Mouse (Mus musculus): ENCODE measurements at regions not wholly inside any gene's neighbourhood (a gene's known extent, or its start where the extent isn't known, plus 50 kb on each side); places are given as distances from the start of the nearest gene placed in this dataset.
A peak's percentile ranks its signal among the peaks of the same experiment; 100 is the strongest.

DNA sequence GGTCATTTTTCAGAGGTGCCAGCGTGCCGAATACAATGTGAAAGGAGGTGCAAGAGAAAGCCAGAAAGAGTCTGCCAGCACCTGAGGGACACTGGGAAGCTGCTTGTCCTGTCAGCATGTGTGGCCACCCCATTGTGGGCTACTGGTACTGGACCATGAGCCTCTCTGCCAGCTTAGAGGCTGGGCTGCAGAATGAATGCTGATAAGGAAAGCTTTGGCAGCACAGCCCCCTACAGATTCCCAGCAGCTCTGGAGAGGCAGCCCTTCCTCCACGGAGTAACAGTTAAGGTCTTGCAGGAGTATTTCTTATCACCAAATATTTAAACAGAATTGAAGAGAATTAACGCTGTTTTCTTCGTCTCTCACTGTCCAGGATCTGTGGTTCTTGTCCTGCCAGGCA lies 199.5 kb downstream of the Gadd45g start:
- DNase-seq (ENCODE audit: low read depth, low spot score) = no peak

DNA sequence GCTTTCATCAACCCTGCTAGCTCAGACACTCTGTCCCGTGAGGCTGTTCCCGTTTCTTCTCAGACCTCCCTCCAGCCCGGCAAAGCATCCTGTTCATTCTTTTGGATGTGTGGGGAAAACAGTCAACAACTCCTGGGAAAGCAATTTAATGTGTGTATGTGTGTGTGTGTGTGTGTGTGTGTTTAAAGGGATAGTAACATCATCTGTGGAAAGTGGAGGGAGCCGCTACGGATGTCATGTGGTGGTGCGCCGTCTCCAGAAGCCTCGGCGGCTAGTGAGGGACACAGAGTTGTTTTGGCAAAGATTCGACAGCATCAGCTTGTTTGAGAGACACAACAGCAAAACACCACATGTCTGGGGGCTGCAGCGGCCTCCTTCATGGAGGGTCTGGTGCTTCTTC lies 200.2 kb downstream of the Gadd45g start:
- DNase-seq (ENCODE audit: low read depth, low spot score) = no peak

DNA sequence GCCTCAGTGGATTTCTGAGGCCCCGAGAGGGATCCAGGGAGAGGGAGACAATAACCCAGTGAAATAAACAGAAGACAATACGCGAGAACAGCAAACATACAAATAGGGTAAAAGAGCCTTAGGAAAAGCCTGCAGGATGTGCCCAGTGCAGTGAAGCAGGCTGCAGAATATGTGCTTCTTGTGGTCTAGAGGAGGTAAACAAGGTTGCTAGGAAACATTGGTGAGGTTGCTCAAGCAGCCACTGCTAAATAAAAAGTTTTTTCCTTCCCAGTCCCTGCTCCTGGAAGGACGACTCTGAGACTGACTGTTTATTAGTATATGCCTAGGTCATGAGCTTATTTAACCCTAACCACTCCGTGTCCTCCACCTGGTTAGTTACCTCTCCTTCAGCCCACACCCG lies 201.5 kb downstream of the Gadd45g start:
- no peak for DNase-seq (ENCODE audit: low read depth, low spot score)

DNA sequence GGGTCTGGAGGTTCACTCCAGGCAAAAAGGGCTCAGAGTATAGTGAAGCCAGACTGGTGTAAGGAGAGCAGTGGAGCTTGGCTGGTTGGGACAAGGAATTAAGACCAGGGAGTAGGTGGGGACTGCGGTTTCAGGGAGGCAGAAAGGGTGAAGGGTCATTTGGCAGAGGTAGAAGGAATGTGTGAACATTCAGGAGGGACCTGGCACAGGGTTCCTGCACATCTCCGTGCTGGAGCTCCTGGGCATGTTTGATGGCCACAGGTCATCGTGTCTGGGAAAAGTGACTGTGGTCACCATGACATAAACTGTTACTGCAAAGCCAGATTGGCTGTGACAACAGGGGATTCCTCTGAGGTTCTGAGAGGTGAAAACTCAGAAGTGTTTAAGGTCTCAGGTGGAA lies 202.3 kb downstream of the Gadd45g start:
- no peak for DNase-seq (ENCODE audit: low read depth, low spot score)

DNA sequence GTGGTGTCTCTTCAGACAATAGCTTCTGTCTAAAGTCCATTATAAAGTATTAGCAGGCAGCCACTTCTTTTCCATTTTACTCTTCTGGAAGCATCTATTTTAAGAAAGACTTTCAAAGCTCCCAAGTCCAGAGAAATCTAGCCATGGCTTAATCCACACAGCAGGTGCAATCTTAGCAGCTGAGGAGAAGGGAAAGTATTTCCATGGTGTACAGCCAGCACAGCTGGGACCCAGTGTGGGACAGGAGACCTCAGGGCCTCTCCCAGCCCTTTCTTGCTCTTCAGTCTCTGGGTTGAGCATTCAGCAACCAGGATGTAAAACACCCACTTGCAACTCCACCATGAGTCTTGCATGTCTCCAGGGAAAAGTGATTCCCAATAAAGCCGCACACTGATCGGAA lies 202.8 kb downstream of the Gadd45g start:
- no peak for DNase-seq (ENCODE audit: low read depth, low spot score)

DNA sequence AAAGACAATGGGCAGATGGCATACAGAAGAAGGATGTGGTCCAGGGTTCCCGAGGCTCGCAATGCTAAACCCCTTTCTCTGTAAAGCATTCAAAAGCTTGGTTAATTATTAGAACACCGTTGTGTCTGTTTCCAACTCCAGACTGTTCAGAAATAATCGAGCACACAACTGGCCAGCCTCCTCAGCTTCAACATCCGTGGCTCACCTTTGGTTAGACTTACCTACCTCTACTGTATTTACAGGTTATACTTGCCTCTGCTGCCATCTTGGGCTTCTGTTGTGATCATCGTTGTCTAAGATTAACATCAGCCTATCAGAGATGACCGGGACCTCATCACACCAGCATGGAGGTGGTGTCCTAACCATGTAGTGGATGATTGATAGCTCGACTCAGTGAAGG lies 209.3 kb downstream of the Gadd45g start:
- no peak for DNase-seq (ENCODE audit: low read depth, low spot score)

DNA sequence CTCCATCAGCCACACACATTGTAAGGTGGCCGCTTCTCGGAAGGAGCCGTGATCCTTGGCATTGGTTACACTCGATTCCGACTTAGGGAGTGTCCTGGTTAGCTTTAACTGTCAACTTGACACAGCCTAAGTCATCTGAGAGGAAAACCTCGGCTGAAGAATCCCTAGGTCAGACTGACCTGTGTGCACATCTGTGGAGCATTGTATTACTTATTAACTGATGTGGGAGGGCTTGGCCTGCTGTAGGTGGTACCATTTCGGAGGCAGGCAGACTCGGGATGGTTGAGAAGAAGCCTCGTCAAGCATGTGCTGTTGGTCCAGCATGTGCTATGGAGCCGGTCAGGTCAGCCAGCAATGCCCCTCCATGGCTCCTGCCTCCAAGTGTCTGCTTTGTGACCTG lies 211.0 kb downstream of the Gadd45g start:
- no peak for DNase-seq (ENCODE audit: low read depth, low spot score)

DNA sequence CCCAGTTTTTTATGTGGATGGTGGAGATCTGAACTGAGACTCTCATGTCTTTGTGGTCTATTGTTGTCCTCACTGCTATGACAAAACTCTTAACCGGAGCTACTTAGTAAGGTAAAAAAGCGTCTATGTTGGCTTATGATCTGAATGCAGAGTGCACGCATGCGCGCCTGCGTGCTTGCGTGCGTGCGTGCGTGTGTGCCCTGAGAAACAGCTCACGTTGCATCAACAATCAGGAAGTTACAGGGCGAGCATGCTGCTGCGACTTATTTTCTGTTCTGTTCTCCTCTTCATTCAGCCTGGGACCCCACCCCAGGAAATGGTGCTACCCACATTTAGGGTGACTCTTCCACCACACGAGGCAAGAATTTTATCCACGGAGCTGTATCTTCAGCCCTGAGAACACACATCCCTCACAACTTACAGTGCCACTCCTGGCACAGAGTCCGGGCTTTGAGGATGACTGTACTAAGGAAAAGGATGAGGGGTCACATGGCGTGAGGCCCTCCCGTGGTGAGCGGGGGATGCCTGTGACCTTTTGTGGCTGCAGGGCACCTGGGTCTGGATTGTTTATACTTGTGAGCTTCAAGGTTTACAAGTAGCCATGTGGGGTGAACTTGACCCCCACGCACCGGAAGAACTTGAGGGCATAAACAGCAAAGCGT lies 213.4 kb downstream of the Gadd45g start:
- no peak for DNase-seq (ENCODE audit: low read depth, low spot score)

DNA sequence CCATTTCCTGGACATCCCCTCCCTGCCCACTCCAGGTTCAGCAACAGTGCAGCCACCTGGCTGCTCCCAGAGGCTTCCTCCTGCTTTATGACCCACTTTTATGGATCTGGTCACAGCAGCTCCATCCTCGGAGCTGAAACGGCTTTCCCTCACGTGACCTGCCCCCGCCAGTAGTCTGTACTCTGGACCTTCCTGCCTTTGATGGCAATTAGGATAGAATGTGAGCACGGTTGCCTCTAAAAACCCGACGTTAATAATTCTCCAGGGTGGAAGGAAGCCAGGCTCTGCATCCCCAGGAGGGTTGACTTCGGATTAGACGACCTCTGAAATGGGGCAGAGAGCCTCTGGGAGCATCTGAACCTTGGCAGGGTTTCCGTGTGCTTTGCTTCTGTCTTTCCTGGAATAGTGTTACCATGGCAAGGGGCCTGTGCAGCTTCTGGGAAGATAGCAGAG lies 214.0 kb downstream of the Gadd45g start:
- DNase-seq (ENCODE audit: low read depth, low spot score) = peak; percentile 52

DNA sequence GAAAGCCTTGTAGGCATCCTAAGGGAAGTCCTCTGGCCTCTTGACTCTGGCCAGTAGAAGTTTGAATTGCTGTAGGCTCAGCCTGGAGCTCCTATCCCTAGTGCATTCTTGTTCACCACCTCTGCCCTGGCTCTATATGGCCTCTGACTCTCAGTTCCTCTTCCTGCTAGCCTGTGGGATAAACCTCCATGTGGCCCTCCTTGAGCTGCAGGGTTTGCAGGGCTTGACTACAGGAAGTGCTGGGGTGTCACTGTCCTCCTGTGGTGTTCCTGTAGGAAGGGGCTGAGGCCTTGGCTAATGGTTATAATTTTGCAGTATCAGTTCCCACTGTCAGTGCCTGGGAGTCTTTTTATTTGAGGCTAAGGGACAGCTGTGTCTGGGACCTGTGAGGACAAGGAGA lies 215.0 kb downstream of the Gadd45g start:
- DNase-seq (ENCODE audit: low read depth, low spot score) = no peak

DNA sequence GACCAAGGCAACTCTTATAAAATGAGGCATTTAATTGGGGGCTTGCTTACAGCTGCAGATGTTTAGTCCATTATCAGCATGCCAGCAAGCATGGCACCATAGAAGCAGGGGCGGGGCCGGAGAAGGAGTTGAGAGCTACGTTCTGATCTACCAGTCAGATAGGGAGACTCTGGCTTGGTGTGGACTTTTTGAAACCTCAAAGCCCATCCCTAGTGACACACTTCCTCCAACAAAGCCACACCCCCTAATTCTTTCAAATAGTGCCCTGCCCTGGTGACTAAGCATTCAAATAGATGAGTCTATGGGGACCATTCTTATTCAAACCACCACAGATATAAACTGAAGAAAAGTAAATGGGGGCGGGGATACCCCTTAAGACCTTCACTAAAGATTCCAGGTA lies 215.4 kb downstream of the Gadd45g start:
- DNase-seq (ENCODE audit: low read depth, low spot score) = no peak

DNA sequence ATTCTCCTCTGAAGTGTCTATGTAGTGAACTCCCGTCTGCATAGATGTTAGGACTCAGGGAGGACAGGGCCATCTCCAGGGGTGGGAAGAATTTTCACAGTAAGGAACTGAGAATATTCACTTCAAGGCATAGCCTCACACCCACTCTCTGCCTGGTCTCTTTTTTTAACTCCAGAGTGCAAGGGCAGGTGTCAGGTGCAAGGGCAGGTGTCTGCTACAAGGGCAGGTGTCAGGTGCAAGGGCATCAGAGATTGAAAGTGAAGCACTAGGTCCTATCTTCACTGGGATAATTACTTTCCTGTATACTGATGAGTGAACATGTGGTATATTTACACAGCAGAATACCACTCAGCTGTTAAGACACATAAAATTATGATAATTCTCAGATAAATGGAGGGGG lies 216.1 kb downstream of the Gadd45g start:
- no peak for DNase-seq (ENCODE audit: low read depth, low spot score)

DNA sequence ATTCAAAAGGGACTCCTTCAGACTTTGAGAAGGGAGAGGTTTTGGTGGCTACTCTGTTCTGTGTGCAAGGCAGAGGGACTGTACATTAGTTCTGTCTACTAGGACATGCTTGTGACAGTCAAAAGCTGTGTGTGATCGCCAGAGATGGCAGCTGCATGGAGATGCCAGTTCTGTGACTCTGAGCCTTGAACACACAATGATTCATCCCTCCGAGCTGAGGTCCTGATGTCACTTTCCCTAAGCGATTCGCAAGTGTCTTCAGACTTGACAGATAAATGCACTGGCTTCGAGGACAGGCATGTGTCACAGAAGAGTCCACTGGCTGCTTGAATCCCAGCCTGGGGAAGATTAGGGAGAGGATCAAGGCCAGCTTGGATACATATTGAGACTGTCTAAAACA lies 218.8 kb downstream of the Gadd45g start:
- no peak for DNase-seq (ENCODE audit: low read depth, low spot score)

DNA sequence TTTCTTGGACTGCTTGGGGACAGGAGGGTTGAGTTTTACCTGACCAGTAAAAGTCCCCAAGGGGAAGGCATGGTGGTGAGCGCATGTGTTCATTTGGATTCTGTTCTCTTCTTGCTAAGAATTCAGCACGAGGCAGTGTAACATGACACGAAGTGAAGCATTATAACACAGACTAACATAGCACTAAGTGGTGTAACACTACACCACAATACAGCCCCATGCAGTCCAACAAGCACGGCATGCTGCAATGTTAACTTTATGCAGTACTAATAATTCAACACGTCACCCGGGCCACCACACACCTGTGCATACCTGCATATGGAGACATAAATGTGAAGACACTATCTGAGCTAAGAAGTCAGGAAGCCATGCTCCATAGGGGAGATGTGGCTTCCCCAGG lies 219.2 kb downstream of the Gadd45g start:
- no peak for DNase-seq (ENCODE audit: low read depth, low spot score)

DNA sequence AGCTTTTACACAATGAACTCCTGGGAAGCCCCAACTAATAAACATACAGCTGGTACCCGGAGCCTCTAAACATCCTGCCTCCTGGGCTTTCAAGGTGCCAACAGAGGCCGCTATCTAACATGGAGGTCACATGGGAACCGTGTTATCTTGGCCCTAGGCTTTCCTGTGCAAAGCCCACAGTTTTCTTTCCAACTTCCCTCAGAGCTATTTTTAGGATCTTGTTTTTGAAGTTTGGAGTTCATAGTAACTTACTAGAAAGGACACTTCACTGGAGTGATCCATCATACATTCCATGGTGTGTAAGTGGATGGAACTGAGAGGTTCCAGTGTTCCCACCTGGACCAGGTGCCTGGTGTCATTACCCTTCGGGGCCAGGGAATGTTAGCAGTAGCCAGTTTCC lies 220.6 kb downstream of the Gadd45g start:
- DNase-seq (ENCODE audit: low read depth, low spot score) = no peak

DNA sequence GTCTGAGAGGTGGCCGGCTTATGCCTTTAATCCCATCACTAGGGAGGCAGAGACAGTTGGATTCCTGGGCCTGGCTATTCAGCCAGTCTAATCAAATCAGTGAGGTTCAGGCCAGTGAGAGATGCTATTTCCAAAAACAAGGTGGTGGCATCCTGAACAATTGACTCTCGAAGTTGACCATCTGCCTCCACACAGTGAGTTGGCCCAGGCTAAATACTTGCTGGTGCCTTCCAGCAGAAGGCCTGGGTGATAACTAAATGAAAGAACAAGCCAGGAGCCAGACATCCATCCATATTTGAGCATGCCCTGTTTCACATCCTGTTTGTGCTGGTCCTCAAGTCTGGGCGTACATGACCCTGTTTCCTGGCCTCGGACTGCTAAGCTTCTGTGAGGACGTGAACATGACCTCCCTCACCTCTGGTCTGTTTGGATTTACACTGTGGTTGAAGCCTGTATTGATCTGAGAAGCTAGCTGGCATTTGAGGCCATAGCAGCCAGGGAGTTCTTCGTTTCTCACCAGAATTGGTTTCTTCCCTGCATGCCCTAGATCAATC lies 222.5 kb downstream of the Gadd45g start:
- no peak for DNase-seq (ENCODE audit: low read depth, low spot score)

DNA sequence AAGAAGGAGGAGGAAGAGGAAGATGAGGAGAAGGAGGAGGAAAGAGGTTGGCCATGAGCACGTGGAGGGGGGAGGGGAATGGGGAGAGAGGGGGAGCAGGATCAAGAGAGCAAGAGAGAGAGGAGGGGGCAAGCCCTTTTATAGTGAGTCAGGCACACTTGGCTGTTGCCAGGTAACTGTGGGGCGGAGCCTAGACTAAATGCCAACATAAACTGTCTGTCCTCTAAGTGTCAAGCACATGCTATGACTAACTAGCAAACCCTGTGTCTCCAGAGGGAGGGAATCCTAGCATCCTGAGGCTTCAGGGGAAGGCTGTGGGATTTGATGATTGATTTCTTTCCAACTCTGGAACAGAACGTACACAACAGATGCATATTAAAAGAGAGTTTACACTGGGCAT lies 223.2 kb downstream of the Gadd45g start:
- no peak for DNase-seq (ENCODE audit: low read depth, low spot score)

DNA sequence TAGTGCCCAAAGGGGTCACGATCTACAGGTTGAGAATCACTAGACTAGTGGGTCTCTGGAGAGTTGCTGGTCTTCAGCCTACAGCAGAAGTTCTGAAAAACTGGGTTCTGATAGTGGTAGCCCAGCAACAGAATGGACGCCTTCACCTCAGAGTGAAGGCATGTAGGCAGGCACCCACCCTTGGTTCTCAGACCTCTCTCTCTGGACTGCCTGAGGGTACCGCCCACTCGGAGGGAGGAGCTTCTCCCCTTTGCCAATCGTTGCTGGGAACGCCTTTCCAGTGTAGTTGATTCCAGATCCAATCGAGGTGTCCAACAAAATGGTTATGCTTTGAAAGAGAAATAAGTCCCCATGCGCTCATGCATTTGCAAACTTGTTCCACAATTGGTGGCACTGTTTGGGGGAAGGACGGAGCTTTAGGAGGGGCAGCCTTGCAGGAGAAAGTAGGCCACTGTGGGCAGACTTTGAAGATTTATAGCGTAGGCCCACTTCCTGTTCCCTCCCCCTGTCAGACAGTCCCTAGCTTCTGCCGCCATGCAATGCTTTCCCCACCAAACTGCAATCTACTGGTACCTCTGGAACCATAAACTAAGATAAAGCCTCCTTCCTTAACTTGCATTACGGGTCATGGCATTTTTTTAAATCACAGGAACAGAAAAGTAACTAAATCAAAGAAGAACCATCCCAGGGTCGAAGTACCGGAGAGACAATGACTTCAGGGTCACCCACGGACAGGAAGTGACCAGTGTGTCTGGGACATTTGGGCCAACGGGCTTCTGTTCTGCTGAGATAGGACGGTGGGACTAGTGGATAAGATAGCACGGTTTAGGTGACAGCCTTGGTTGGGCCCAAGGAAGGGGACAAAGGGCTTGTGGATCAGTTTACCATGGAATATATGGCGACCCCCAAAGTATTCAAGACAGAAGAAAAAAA lies 224.5 kb downstream of the Gadd45g start:
- DNase-seq (ENCODE audit: low read depth, low spot score) = no peak

DNA sequence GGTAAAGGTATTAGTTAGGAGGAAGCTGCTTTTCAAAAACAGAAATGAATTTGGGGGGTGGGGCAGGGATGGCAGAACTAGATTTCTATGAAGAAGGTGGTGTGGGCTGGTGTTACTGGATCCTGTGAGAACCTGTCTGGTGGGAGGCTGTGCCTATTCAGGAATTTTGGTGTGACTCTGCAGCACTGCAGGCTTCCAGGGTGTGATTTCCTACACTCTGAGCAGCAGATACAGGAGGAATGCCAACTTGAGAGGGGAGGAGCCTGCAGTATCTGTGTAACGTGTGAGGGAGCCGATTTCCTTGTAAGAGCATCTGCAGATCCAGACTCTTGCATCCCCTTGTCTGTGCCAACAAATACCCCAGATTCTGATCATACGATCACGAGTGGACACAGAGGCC lies 231.1 kb downstream of the Gadd45g start:
- no peak for DNase-seq (ENCODE audit: low read depth, low spot score)

DNA sequence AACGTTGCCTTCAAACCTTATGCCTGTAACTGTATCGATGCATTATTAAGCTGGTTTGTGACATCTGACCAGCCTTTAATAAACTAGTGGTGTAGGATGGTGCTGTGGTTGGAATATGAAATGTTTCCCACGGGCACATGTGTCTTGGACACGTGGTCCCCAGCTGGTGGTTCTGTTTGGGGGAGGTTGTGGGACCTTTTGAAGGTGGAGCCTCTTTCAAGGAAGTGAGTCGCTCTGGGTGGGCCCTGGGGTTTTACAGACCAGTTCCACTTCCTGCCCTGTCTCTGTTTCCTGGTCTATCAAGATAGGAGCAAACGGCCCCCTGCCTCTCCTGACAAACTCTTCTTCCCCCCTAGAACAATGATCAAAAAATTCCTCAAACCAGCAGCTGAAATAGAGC lies 232.1 kb downstream of the Gadd45g start:
- DNase-seq (ENCODE audit: low read depth, low spot score) = no peak

DNA sequence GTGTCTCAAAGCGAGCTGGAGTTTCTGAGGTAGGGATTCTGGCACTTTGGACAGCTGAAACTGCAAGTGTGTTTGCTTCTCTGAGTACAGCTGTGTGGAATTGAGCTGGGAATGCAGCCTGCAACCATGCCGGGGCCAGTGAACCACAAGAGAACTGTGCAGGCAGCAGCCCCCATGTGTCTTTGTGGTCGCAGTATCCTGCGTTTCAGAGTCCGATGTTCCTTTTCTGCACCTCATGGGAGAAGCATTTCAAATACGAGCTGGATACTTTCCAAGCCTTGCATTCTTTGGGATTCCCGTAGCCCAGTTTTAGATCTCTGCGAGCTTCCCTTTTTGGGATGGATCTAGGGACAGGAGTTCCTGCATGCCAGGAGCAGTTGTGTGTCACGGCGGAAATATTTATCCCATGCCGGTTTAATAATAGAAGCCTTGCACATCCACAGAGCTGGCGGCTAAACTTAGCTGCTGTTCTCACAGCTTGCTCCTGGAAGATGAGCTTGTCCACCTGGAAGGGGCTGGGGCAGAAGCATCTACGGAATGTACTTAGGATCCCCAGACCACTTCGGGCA lies 233.3 kb downstream of the Gadd45g start:
- DNase-seq (ENCODE audit: low read depth, low spot score) = peak; percentile 85

All from skeletal muscle tissue, adult 2 months (tissue).